Mouse (Mus musculus) MEL-GATA-1-ER (cell line): ENCODE data around the gene Aurkb.
A peak's percentile ranks its signal among the peaks of the same experiment; 100 is the strongest.

Experiments
- DNase-seq: peaks from one replicate; pipeline ENCODE4 v3.0.0-alpha.2; 2012; ENCODE audit warnings: low read depth; ENCODE audit errors: extremely low read depth

Aurkb gene

GRCm38 (mm10) chr11:69063413-69064201 is 18.2 kb downstream of the Aurkb start:
- DNase-seq: peak; percentile 69

- no peak for DNase-seq
These were observed 19.0 kb downstream of the Aurkb start for GRCm38 (mm10) chr11:69064259-69065133.

GRCm38 (mm10) chr11:69065394-69065925 is 20.0 kb downstream of the Aurkb start:
- DNase-seq: no peak

- no peak for DNase-seq
These were observed 20.9 kb downstream of the Aurkb start for GRCm38 (mm10) chr11:69066163-69066861.

GRCm38 (mm10) chr11:69066956-69067355 is 21.5 kb downstream of the Aurkb start:
- peak; percentile 77 for DNase-seq

- no peak for DNase-seq
These were observed 22.2 kb downstream of the Aurkb start for GRCm38 (mm10) chr11:69067601-69068000.

- no peak for DNase-seq
These were observed 24.6 kb downstream of the Aurkb start for GRCm38 (mm10) chr11:69070093-69070492.

- DNase-seq: peak; percentile 93
These were observed 25.3 kb downstream of the Aurkb start, which contains the start of gene Tmem107 for GRCm38 (mm10) chr11:69070590-69071222. Gene Tmem107, plus strand, starts transcription at chr11:69070806.

GRCm38 (mm10) chr11:69071262-69071661 is 25.8 kb downstream of the Aurkb start:
- DNase-seq: no peak

- DNase-seq: no peak
These were observed 26.8 kb downstream of the Aurkb start for GRCm38 (mm10) chr11:69072234-69072633.

GRCm38 (mm10) chr11:69072666-69073064 is 27.2 kb downstream of the Aurkb start:
- no peak for DNase-seq

- DNase-seq: peak; percentile 99
These were observed 27.8 kb downstream of the Aurkb start for GRCm38 (mm10) chr11:69073065-69073888.

- DNase-seq: no peak
These were observed 28.7 kb downstream of the Aurkb start for GRCm38 (mm10) chr11:69073951-69074775.

GRCm38 (mm10) chr11:69074776-69075069 is 29.3 kb downstream of the Aurkb start:
- DNase-seq: no peak

- no peak for DNase-seq
These were observed 30.5 kb downstream of the Aurkb start for GRCm38 (mm10) chr11:69075764-69076479.

- DNase-seq: no peak
These were observed 31.1 kb downstream of the Aurkb start for GRCm38 (mm10) chr11:69076572-69076971.

- DNase-seq: no peak
These were observed 31.9 kb downstream of the Aurkb start for GRCm38 (mm10) chr11:69077316-69077715.

GRCm38 (mm10) chr11:69078041-69078440 is 32.6 kb downstream of the Aurkb start:
- no peak for DNase-seq
